Mouse (Mus musculus) heart, postnatal 10 days (tissue): ENCODE results near the gene Dpf2. TPM values are rescaled to one million over a fixed set of nuclear protein-coding genes. Genes with fewer than 3 reads are reported as not detected.
A peak's percentile ranks its signal among the peaks of the same experiment; 100 is the strongest.
"Not testable (repeated sequence)": the region's sequence is repeated elsewhere in the genome, so short reads cannot be mapped to it uniquely, and the experiment has no call there.

ENCODE experiments used
- DNase-seq, 2 experiments: peaks; one replicate each; pipeline ENCODE4 v3.0.0; 2021
- intact Hi-C: fragments of 180-260 bp; cut with DNase I; formaldehyde crosslinking; loops from one replicate; pipeline ENCODE4 v1.15.1; 2025
- total RNA-seq, 2 experiments: library from RNA; stranded (reverse); gene quantifications; 2 replicates each; pipeline ENCODE4 v1.2.3; 2021

The Dpf2 gene
- total RNA-seq, 2 experiments from 2014 or later = 100 to 101 TPM

- intact Hi-C loops = loop anchor here (2.0 kb wide), 1 partner anchor 15 kb away; the partner anchor contains the start of gene Tigd3
- DNase-seq = no peak
Observed at GRCm38 (mm10) chr19:5910221-5910620, 2.6 kb downstream of the Dpf2 start.

GRCm38 (mm10) chr19:5907275-5907674 lies 5.5 kb downstream of the Dpf2 start:
- no peak for DNase-seq
- intact Hi-C loops = no loop called here

GRCm38 (mm10) chr19:5894002-5894678 lies 18.7 kb downstream of the Dpf2 start, which contains the start of gene Tigd3:
Gene Tigd3, minus strand, starts transcription at chr19:5894149.
- DNase-seq = peak; percentile 97
- intact Hi-C loops = loop anchor here (2.0 kb wide), 1 partner anchor 17 kb away; no protein-coding TSS in a partner anchor

- no peak for DNase-seq
- intact Hi-C loops = loop anchor here (2.0 kb wide), 1 partner anchor 17 kb away; no protein-coding TSS in a partner anchor
Observed at GRCm38 (mm10) chr19:5893282-5894001, 19.4 kb downstream of the Dpf2 start.

- DNase-seq = no peak
- intact Hi-C loops = no loop called here
Observed at GRCm38 (mm10) chr19:5892735-5893134, 20.1 kb downstream of the Dpf2 start.

- intact Hi-C loops = no loop called here
Observed at GRCm38 (mm10) chr19:5892262-5892661, 20.5 kb downstream of the Dpf2 start.

GRCm38 (mm10) chr19:5891521-5892258 lies 21.1 kb downstream of the Dpf2 start:
- intact Hi-C loops = no loop called here
- DNase-seq = no peak

More at GRCm38 (mm10) chr19:5892262-5892661, 20.5 kb downstream of the Dpf2 start:
- no peak for DNase-seq

- DNase-seq = no peak
- intact Hi-C loops = loop anchor here (10.0 kb wide), 1 partner anchor 364 kb away; no protein-coding TSS in a partner anchor
Observed at GRCm38 (mm10) chr19:5889211-5889610, 23.6 kb downstream of the Dpf2 start.

GRCm38 (mm10) chr19:5887234-5887815 lies 25.5 kb downstream of the Dpf2 start:
- DNase-seq = no peak
- intact Hi-C loops = loop anchor here (10.0 kb wide), 1 partner anchor 363 kb away; no protein-coding TSS in a partner anchor

GRCm38 (mm10) chr19:5885838-5886237 lies 27.0 kb downstream of the Dpf2 start:
- intact Hi-C loops = loop anchor here (10.0 kb wide), 1 partner anchor 361 kb away; no protein-coding TSS in a partner anchor
- no peak for DNase-seq

- intact Hi-C loops = loop anchor here (10.0 kb wide), 1 partner anchor 359 kb away; no protein-coding TSS in a partner anchor
- no peak for DNase-seq
Observed at GRCm38 (mm10) chr19:5883935-5884334, 28.9 kb downstream of the Dpf2 start.

- intact Hi-C loops = loop anchor here (10.0 kb wide), 1 partner anchor 357 kb away; no protein-coding TSS in a partner anchor
- not testable (repeated sequence) for DNase-seq
Observed at GRCm38 (mm10) chr19:5882079-5882478, 30.7 kb downstream of the Dpf2 start.

- intact Hi-C loops = loop anchor here (10.0 kb wide), 1 partner anchor 356 kb away; no protein-coding TSS in a partner anchor
Observed at GRCm38 (mm10) chr19:5881155-5881554, 31.7 kb downstream of the Dpf2 start.

GRCm38 (mm10) chr19:5879735-5880134 lies 33.1 kb downstream of the Dpf2 start:
- no peak for DNase-seq
- intact Hi-C loops = loop anchor here (10.0 kb wide), 1 partner anchor 355 kb away; no protein-coding TSS in a partner anchor

More at GRCm38 (mm10) chr19:5881155-5881554, 31.7 kb downstream of the Dpf2 start:
- DNase-seq = no peak

GRCm38 (mm10) chr19:5878916-5879315 lies 33.9 kb downstream of the Dpf2 start:
- intact Hi-C loops = loop anchor here (1.0 kb wide), 2 partner anchors 86 to 92 kb away; no protein-coding TSS in a partner anchor
- no peak for DNase-seq

GRCm38 (mm10) chr19:5878362-5878722 lies 34.5 kb downstream of the Dpf2 start:
- DNase-seq = peak in 1 of 2 experiments; percentile 58
- intact Hi-C loops = loop anchor here (1.0 kb wide), 2 partner anchors 85 to 91 kb away; no protein-coding TSS in a partner anchor

- intact Hi-C loops = loop anchor here (1.0 kb wide), 3 partner anchors 27 to 90 kb away; no protein-coding TSS in a partner anchor
- peak; percentile 85 to 86 for DNase-seq
Observed at GRCm38 (mm10) chr19:5877618-5878361, 35.0 kb downstream of the Dpf2 start, which contains the start of gene Slc25a45. Gene Slc25a45, plus strand, starts transcription at chr19:5877808.

- DNase-seq = peak; percentile 96
- intact Hi-C loops = no loop called here
Observed at GRCm38 (mm10) chr19:5874969-5875480, 37.8 kb downstream of the Dpf2 start, which contains the start of gene Frmd8. Gene Frmd8, minus strand, starts transcription at chr19:5875274.
